Mouse (Mus musculus) limb, embryonic 14.5 days (tissue): Measurements from ENCODE around the gene Os9. TPM values are rescaled to one million over a fixed set of nuclear protein-coding genes. Genes with fewer than 3 reads are reported as not detected.

ENCODE experiments used
- ATAC-seq: fragments of 200-750 bp; cut with Nextera tagmentation; 2 replicates; pipeline ENCODE4 v1.8.0; 2017; ENCODE audit warnings: low read depth, moderate number of reproducible peaks, moderate TSS enrichment; ENCODE audit not compliant: low FRiP score
- DNase-seq: peaks from one replicate; pipeline ENCODE4 v3.0.0-alpha.2; 2015; ENCODE audit warnings: low spot score
- H3K27ac ChIP-seq: fragments of 300-500 bp; sonication (generic); replicated peaks from 2 replicates; pipeline ENCODE4 v1.5.1; 2014; ENCODE audit warnings: low read depth, mild to moderate bottlenecking, low read length, moderate library complexity, mixed read lengths
- H3K27me3 ChIP-seq: fragments of 300-500 bp; sonication (generic); 2 replicates; pipeline ENCODE4 v1.6.1; 2014; ENCODE audit warnings: low read length, mixed read lengths; ENCODE audit not compliant: control insufficient read depth, insufficient read depth
- H3K36me3 ChIP-seq: fragments of 300-500 bp; sonication (generic); 2 replicates; pipeline ENCODE4 v1.6.1; 2014; ENCODE audit warnings: mild to moderate bottlenecking, low read length, moderate library complexity, mixed read lengths; ENCODE audit not compliant: control insufficient read depth, insufficient read depth
- H3K4me1 ChIP-seq: fragments of 300-500 bp; sonication (generic); 2 replicates; pipeline ENCODE4 v1.6.1; 2014; ENCODE audit warnings: antibody characterized with exemption, low read length, mixed read lengths; ENCODE audit not compliant: control insufficient read depth, insufficient read depth
- H3K4me2 ChIP-seq: fragments of 300-500 bp; sonication (generic); replicated peaks from 2 replicates; pipeline ENCODE4 v1.6.1; 2014; ENCODE audit warnings: low read depth, mild to moderate bottlenecking, low read length, moderate library complexity; ENCODE audit not compliant: severe bottlenecking
- H3K4me3 ChIP-seq: fragments of 300-500 bp; sonication (generic); replicated peaks from 2 replicates; pipeline ENCODE4 v1.5.1; 2014; ENCODE audit warnings: low read length
- H3K9ac ChIP-seq: fragments of 300-500 bp; sonication (generic); 2 replicates; pipeline ENCODE4 v1.6.1; 2014; ENCODE audit warnings: mild to moderate bottlenecking, low read depth, low read length, moderate library complexity; ENCODE audit not compliant: severe bottlenecking
- H3K9me3 ChIP-seq: fragments of 300-500 bp; sonication (generic); 2 replicates; pipeline ENCODE4 v1.6.1; 2016; ENCODE audit warnings: low read length; ENCODE audit not compliant: control insufficient read depth
- POLR2A ChIP-seq: fragments of 200-500 bp; IDR thresholded peaks from 2 replicates; pipeline ENCODE4 v1.8.0; 2012; ENCODE audit warnings: inconsistent platforms, mild to moderate bottlenecking, moderate library complexity, borderline replicate concordance; ENCODE audit not compliant: insufficient read depth, insufficient read length; ENCODE audit errors: extremely low read depth
- WGBS: fragments of 180-500 bp; shearing (Covaris S2); extraction: QIAGEN DNeasy Blood & Tissue Kit; methylation state at CpG from one replicate; pipeline ENCODE4 v1.1.7; 2014; 5-methylcytosine and 5-hydroxymethylcytosine counted together
- polyA plus RNA-seq, 2 experiments: library from polyadenylated mRNA; depleted of rRNA in 1 of 2; stranded (reverse) in 1 of 2; unstranded in 1 of 2; fragments of >200 nt; fragmentation: Nextera tagmentation in 1 of 2; extraction: Ambion mirVana in 1 of 2; gene quantifications; 2 replicates each; pipeline versions ENCODE4 v1.2.1 to v1.2.3; 2012 to 2014

Gene Os9
- polyA plus RNA-seq, 2 experiments = 54.7 to 61.0 TPM

DNA sequence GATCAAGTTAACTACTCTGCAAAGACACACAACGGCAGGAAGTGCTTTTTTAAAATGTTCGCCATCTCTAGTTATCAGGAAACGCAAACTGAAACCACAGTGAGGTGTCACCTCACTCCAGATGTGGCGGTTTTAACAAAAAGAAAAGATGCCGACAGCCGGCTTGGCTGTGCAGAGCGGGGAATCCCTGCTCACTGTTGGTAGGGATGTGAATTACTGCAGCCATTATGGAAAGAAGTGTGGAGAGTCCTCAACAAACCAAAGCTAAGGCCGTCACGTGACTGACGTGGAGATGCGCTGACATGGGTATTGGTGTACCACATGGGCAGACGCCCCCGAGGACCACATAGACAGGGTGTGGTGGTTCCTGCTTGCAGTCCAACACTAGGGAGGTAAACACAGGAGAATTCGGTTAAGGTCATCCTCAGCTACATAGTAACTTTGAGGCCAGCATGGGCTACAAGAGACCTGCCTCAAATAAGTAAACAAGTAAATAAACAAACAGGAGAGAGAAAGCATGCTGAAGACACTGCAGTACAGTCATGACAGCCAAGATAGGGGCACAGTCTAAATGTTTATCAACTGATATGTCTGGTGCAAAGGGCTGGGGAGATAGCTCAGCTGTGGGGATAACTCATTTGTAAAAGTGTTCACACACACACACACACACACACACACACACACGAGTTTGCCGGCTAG, 13.2 kb downstream of the Os9 start:
- Histone ChIP-seq H3K4me2 (no peak overlapping the region), H3K9ac (no peak overlapping the region), H3K27ac (no peak overlapping the region), H3K36me3 (0 out of 2 replicates have a peak, but pooled peaks cover 14% of the 10 kb centered on the region), H3K4me3 (no peak overlapping the region), H3K4me1 (no peaks in the 10 kb centered on the region), H3K9me3 (no peaks in the 10 kb centered on the region), H3K27me3 (no peaks in the 10 kb centered on the region)
- ATAC-seq (no peak), DNase-seq (no peak)
- no peak for TF ChIP-seq POLR2A
- WGBS = 82% methylated on average over 16 of the region's 16 CpGs

DNA sequence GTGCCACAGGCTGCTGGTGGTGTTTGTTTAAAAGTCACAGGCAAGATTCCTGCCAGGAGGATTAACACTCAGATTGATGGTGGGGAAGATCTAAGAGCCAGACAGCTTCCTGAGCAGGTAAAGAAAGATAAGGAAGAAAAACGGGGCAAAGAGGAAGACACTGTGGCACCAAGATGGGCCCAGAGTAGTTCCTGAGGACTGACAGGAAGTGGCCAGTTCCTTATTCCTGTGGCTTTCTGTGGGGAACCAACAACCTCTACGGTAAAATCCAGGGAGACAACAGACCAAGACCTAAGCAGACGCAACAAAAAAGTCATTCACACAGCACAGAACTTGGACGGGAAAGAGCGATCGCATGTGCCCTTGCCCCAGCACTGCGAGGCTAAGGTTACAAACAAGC, 17.3 kb downstream of the Os9 start:
- H3K9ac ChIP-seq = no peak overlapping the region
- no peak overlapping the region for H3K27ac ChIP-seq
- no peaks in the 10 kb centered on the region for H3K4me1 ChIP-seq
- DNase-seq (no peak), ATAC-seq (no peak)
- no peak overlapping the region for H3K4me3 ChIP-seq
- no peaks in the 10 kb centered on the region for H3K9me3 ChIP-seq
- peaks cover 23% of the 10 kb centered on the region; the same call in 1 of the 2 replicates for H3K36me3 ChIP-seq
- no peaks in the 10 kb centered on the region for H3K27me3 ChIP-seq
- no peak overlapping the region for H3K4me2 ChIP-seq
- TF ChIP-seq POLR2A = no peak
- 73% methylated on average over 7 of the region's 7 CpGs for WGBS

- 86% methylated on average over 6 of the region's 6 CpGs for WGBS
- DNase-seq (no peak), ATAC-seq (no peak)
- H3K4me1 ChIP-seq = no peaks in the 10 kb centered on the region
- no peak overlapping the region for H3K4me3 ChIP-seq
- no peaks in the 10 kb centered on the region for H3K27me3 ChIP-seq
- H3K9me3 ChIP-seq = no peaks in the 10 kb centered on the region
- no peak overlapping the region for H3K4me2 ChIP-seq
- TF ChIP-seq POLR2A = no peak
- H3K27ac ChIP-seq = no peak overlapping the region
- no peak overlapping the region for H3K9ac ChIP-seq
- peaks cover 40% of the 10 kb centered on the region for H3K36me3 ChIP-seq
These were observed 19.8 kb downstream of the Os9 start for GRCm38 (mm10) chr10:127101151-127101550.

- DNase-seq (no peak), ATAC-seq (no peak)
- H3K36me3 ChIP-seq = peaks cover 44% of the 10 kb centered on the region
- no peaks in the 10 kb centered on the region for H3K9me3 ChIP-seq
- H3K9ac ChIP-seq = no peak overlapping the region
- H3K27me3 ChIP-seq = no peaks in the 10 kb centered on the region
- no peaks in the 10 kb centered on the region for H3K4me1 ChIP-seq
- H3K4me3 ChIP-seq = no peak overlapping the region
- no peak overlapping the region for H3K4me2 ChIP-seq
- 86% methylated on average over 8 of the region's 8 CpGs for WGBS
- no peak for TF ChIP-seq POLR2A
- H3K27ac ChIP-seq = no peak overlapping the region
These were observed 20.5 kb downstream of the Os9 start for GRCm38 (mm10) chr10:127100414-127100813.

- Histone ChIP-seq H3K36me3 (peaks cover 48% of the 10 kb centered on the region), H3K9ac (no peak overlapping the region), H3K9me3 (no peaks in the 10 kb centered on the region), H3K4me1 (no peaks in the 10 kb centered on the region), H3K4me2 (no peak overlapping the region), H3K4me3 (no peak overlapping the region), H3K27ac (no peak overlapping the region), H3K27me3 (no peaks in the 10 kb centered on the region)
- DNase-seq = no peak
- TF ChIP-seq POLR2A = no peak
- 92% methylated on average over 15 of the region's 15 CpGs for WGBS
- ATAC-seq = no peak
These were observed 21.1 kb downstream of the Os9 start for GRCm38 (mm10) chr10:127099868-127100267.

GRCm38 (mm10) chr10:127099191-127099590, 21.7 kb downstream of the Os9 start:
- Histone ChIP-seq H3K36me3 (peaks cover 46% of the 10 kb centered on the region), H3K4me2 (no peak overlapping the region), H3K4me3 (no peak overlapping the region), H3K4me1 (no peaks in the 10 kb centered on the region), H3K9ac (no peak overlapping the region), H3K9me3 (no peaks in the 10 kb centered on the region), H3K27me3 (no peaks in the 10 kb centered on the region), H3K27ac (no peak overlapping the region)
- no peak for TF ChIP-seq POLR2A
- no peak for DNase-seq
- no peak for ATAC-seq
- 84% methylated on average over 10 of the region's 10 CpGs for WGBS
